Mouse (Mus musculus) myocyte (in vitro differentiated cells): ENCODE data around the gene Prdx1.

Source experiments
- MAX ChIP-seq: IDR thresholded peaks from one replicate; pipeline ENCODE4 v1.6.1; 2011; ENCODE audit warnings: low read depth, mild to moderate bottlenecking, control low read depth
- MYOD1 ChIP-seq, 3 experiments: IDR thresholded peaks; one replicate each; pipeline ENCODE4 v1.6.1; 2011; ENCODE audit warnings: control low read depth in 2 of 3, low read depth in 2 of 3, mild to moderate bottlenecking in 2 of 3, moderate library complexity in 1 of 3; ENCODE audit not compliant: insufficient read length in 2 of 3, control insufficient read depth in 1 of 3
- POLR2A ChIP-seq: IDR thresholded peaks from one replicate; pipeline ENCODE4 v1.6.1; 2011; ENCODE audit warnings: low read depth, mild to moderate bottlenecking, control low read depth, moderate library complexity; ENCODE audit not compliant: insufficient read length

- TF ChIP-seq MYOD1 (IDR thresholded peaks at IDR 0.05; ENCODE audit: control insufficient read depth in 1 of 3, insufficient read length in 2 of 3, low read depth in 2 of 3) (no peak), POLR2A (no peak), MAX (no peak)
Measured at GRCm38 (mm10) chr4:116708791-116709390, 23.5 kb downstream of the Prdx1 start.
